Mouse (Mus musculus): ENCODE measurements around the gene E130208F15Rik.

DNA sequence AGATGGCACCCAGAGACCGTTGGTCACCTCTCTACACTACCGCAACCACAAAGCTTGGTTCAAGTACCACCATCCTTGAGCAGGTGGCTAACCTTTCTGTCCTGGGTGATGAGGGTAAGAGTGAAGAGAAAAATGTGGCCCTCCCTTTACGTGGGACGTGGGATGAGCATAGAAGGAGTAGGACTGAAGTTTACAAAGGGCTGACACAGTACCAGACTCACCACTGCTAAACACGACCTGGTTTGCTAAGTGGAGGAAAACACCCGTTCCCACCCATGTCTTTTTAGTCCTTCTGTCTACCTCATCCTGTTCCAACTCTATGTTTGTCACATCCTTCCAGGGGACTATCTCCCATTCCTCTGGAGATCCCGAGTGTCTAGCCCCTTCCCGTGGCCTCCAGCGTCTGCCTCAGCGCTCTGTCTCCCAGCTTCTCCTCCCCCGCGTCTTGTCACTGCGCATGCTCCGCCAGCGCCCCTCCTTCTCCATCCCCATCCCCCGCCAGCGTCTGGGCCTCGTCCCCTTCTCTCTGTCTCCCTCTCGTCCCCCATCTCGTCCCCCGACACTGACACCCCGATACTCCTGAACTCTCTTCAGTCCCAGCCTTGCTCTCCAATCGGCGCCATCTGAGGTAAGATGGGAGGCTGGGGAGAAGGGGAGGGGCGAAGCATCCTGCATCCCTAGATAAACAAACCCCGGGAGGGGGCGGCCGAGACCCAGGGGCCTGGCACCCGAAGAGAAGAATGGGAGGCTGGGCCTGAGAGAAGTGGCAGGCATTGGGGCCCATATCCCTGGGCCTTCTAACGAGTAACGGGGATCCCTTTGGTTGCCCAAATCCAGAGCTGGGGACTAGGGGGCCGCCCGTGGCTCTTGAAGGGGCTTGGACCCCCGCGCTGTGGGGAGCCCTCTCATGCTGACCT, 30.1 kb upstream of the E130208F15Rik start, which contains the start of gene Clip3:
- TF ChIP-seq CTCF (IDR thresholded peaks at IDR 0.05; ENCODE audit: control insufficient read depth, insufficient read depth, insufficient read length) (no peak), FOSL1 (IDR thresholded peaks at IDR 0.05; ENCODE audit: insufficient read depth, low read length, poor library complexity, severe bottlenecking) (no peak), CEBPB (IDR thresholded peaks at IDR 0.05; ENCODE audit: low read depth) (no peak), MAX (IDR thresholded peaks at IDR 0.05) (no peak), MYOG (IDR thresholded peaks at IDR 0.05; ENCODE audit: control insufficient read depth, extremely low read depth, insufficient read length) (no peak)
